Mouse (Mus musculus): Measurements from ENCODE around the gene Col4a3. TPM values are rescaled to one million over a fixed set of nuclear protein-coding genes. Genes with fewer than 3 reads are reported as not detected.

Gene Col4a3
- total and polyA plus RNA-seq, 3 experiments, result not detected

- Histone ChIP-seq H3K9ac (ENCODE audit: insufficient read depth, low read depth) (no peak overlapping the region), H3K4me3 (replicated peaks in 1 of 3; ENCODE audit: low read depth in 2 of 3, low read length in 2 of 3, poor library complexity in 1 of 3) (no peak overlapping the region), H3K36me3 (replicated peaks in 1 of 2; ENCODE audit: control insufficient read depth in 1 of 2, insufficient read depth in 1 of 2, low read length in 1 of 2) (no peaks in the 10 kb centered on the region), H3K27me3 (replicated peaks) (peaks cover 3% of the 10 kb centered on the region), H3K9me3 (replicated peaks; ENCODE audit: low read length) (no peaks in the 10 kb centered on the region), H3K79me2 (replicated peaks; ENCODE audit: control insufficient read depth, extremely low read depth, insufficient read depth, poor library complexity, severe bottlenecking) (no peaks in the 10 kb centered on the region), H3K4me1 (ENCODE audit: control insufficient read depth in 1 of 2, insufficient read depth in 2 of 2) (peaks cover 0 to 20% of the 10 kb centered on the region in 2 experiments; a peak in 2 of 4 replicates), H3K4me2 (ENCODE audit: insufficient read depth, low read depth, poor library complexity, severe bottlenecking) (no peak overlapping the region), H3K27ac (ENCODE audit: insufficient read depth, low read depth) (no peak overlapping the region)
- TF ChIP-seq SMC3 (IDR thresholded peaks at IDR 0.05; ENCODE audit: low read depth, low read length), result no peak
- DNase-seq (ENCODE audit: extremely low read depth), result no peak
- dilution Hi-C loops (cut with MboI; ENCODE audit: extremely low pct_ligation_motif_present, extremely low pct_unique_long_range_greater_than_20kb, low sequenced_read_pairs), result no loop called here
- in situ Hi-C loops (cut with MboI; ENCODE audit: low pct_ligation_motif_present, low pct_unique_long_range_greater_than_20kb, low sequenced_read_pairs), result loop anchor here (10.0 kb wide), 1 partner anchor 60 kb away; no protein-coding TSS in a partner anchor
Measured at GRCm38 (mm10) chr1:82635254-82635620, 48.5 kb downstream of the Col4a3 start.

- H3K27me3 ChIP-seq (replicated peaks), result peaks cover 3% of the 10 kb centered on the region
- H3K9ac ChIP-seq (ENCODE audit: insufficient read depth, low read depth), result no peak overlapping the region
- H3K4me1 ChIP-seq (ENCODE audit: control insufficient read depth in 1 of 2, insufficient read depth in 2 of 2), result peaks cover 0 to 20% of the 10 kb centered on the region in 2 experiments; a peak in 2 of 4 replicates
- in situ Hi-C loops (cut with MboI; ENCODE audit: low pct_ligation_motif_present, low pct_unique_long_range_greater_than_20kb, low sequenced_read_pairs) (loop anchor here (10.0 kb wide), 1 partner anchor 62 kb away; no protein-coding TSS in a partner anchor), dilution Hi-C loops (cut with MboI; ENCODE audit: extremely low pct_ligation_motif_present, extremely low pct_unique_long_range_greater_than_20kb, low sequenced_read_pairs) (no loop called here)
- no peak for TF ChIP-seq SMC3 (IDR thresholded peaks at IDR 0.05; ENCODE audit: low read depth, low read length)
- TF ChIP-seq KAT2A (IDR thresholded peaks at IDR 0.05; ENCODE audit: insufficient replicate concordance, low read length), result no peak
- TF ChIP-seq JUND (conservative IDR thresholded peaks at IDR 0.05; ENCODE audit: low read depth, low read length), result no peak
- no peak for TF ChIP-seq PAX5 (IDR thresholded peaks at IDR 0.05; ENCODE audit: low read length)
- peak; percentile 43 for TF ChIP-seq EP300 (IDR thresholded peaks at IDR 0.05; ENCODE audit: low read length)
- no peak for TF ChIP-seq ETS1 (conservative IDR thresholded peaks at IDR 0.05; ENCODE audit: low read depth, low read length)
- TF ChIP-seq USF2 (conservative IDR thresholded peaks at IDR 0.05; ENCODE audit: low read depth, low read length), result no peak
- TF ChIP-seq RAD21 (IDR thresholded peaks at IDR 0.05; ENCODE audit: low read depth, low read length), result no peak
- no peak for TF ChIP-seq GABPA (IDR thresholded peaks at IDR 0.05; ENCODE audit: insufficient replicate concordance, low read depth, low read length)
- TF ChIP-seq TBP (conservative IDR thresholded peaks at IDR 0.05; ENCODE audit: low read depth, low read length), result no peak
- TF ChIP-seq ZNF384 (IDR thresholded peaks at IDR 0.05; ENCODE audit: low read depth, low read length), result no peak
- no peak for TF ChIP-seq POLR2A (IDR thresholded peaks at IDR 0.05; ENCODE audit: low read depth, low read length)
- peak; percentile 52; the same call in 1 of the 2 replicates for TF ChIP-seq MYC (IDR thresholded peaks at IDR 0.05; ENCODE audit: low read depth, low read length)
- no peak for TF ChIP-seq ZMIZ1 (IDR thresholded peaks at IDR 0.05; ENCODE audit: low read depth, low read length)
- TF ChIP-seq RCOR1 (conservative IDR thresholded peaks at IDR 0.05; ENCODE audit: low read depth, low read length), result no peak
- no peak for TF ChIP-seq MEF2A (IDR thresholded peaks at IDR 0.05; ENCODE audit: borderline replicate concordance, low read depth, low read length)
- no peak for TF ChIP-seq MAZ (IDR thresholded peaks at IDR 0.05; ENCODE audit: low read depth, low read length)
- TF ChIP-seq BHLHE40 (IDR thresholded peaks at IDR 0.05; ENCODE audit: low read depth, low read length), result 0 out of 2 replicates have a peak, but pooled peaks have one; percentile 10
- TF ChIP-seq UBTF (IDR thresholded peaks at IDR 0.05; ENCODE audit: low read depth, low read length), result no peak
- no peak for TF ChIP-seq JUN (IDR thresholded peaks at IDR 0.05; ENCODE audit: insufficient read depth, low read depth, low read length)
- no peak for TF ChIP-seq MXI1 (IDR thresholded peaks at IDR 0.05; ENCODE audit: low read depth, low read length)
- no peak for TF ChIP-seq SIN3A (IDR thresholded peaks at IDR 0.05; ENCODE audit: low read length)
- no peak for TF ChIP-seq ZKSCAN1 (IDR thresholded peaks at IDR 0.05; ENCODE audit: borderline replicate concordance, low read depth, low read length)
- no peak; the same call in 1 of the 2 replicates for TF ChIP-seq USF1 (IDR thresholded peaks at IDR 0.05; ENCODE audit: low read depth, low read length)
- peak; percentile 42; the same call in 1 of the 2 replicates for TF ChIP-seq MAX (IDR thresholded peaks at IDR 0.05; ENCODE audit: low read length)
- no peak for TF ChIP-seq NRF1 (IDR thresholded peaks at IDR 0.05; ENCODE audit: low read depth, low read length)
- no peaks in the 10 kb centered on the region for H3K36me3 ChIP-seq (replicated peaks in 1 of 2; ENCODE audit: control insufficient read depth in 1 of 2, insufficient read depth in 1 of 2, low read length in 1 of 2)
- H3K79me2 ChIP-seq (replicated peaks; ENCODE audit: control insufficient read depth, extremely low read depth, insufficient read depth, poor library complexity, severe bottlenecking), result no peaks in the 10 kb centered on the region
- no peak overlapping the region for H3K4me3 ChIP-seq (replicated peaks in 1 of 3; ENCODE audit: low read depth in 2 of 3, low read length in 2 of 3, poor library complexity in 1 of 3)
- peak; percentile 67 for DNase-seq (ENCODE audit: extremely low read depth)
- peak overlapping the region; percentile 83 for H3K4me2 ChIP-seq (ENCODE audit: insufficient read depth, low read depth, poor library complexity, severe bottlenecking)
- no peaks in the 10 kb centered on the region for H3K9me3 ChIP-seq (replicated peaks; ENCODE audit: low read length)
- H3K27ac ChIP-seq (ENCODE audit: insufficient read depth, low read depth), result no peak overlapping the region
Measured at GRCm38 (mm10) chr1:82636321-82636720, 49.6 kb downstream of the Col4a3 start.
